Mouse (Mus musculus) ES-E14 (cell line): ENCODE data around the gene Creb3l2. TPM values are rescaled to one million over a fixed set of nuclear protein-coding genes. Genes with fewer than 3 reads are reported as not detected.

Experiments
- DNase-seq: peaks from one replicate; pipeline ENCODE4 v3.0.0-alpha.2; 2013; ENCODE audit warnings: low read depth, low spot score
- H3K27ac ChIP-seq: 2 replicates; pipeline ENCODE4 v1.5.1; 2012; ENCODE audit warnings: low read depth, mild to moderate bottlenecking, low read length, moderate library complexity, mixed read lengths; ENCODE audit not compliant: poor library complexity, insufficient read depth, severe bottlenecking
- H3K36me3 ChIP-seq: 2 replicates; pipeline ENCODE4 v1.6.1; 2012; ENCODE audit warnings: mild to moderate bottlenecking, low read length, moderate library complexity, mixed read lengths; ENCODE audit not compliant: control insufficient read depth, poor library complexity, insufficient read depth, severe bottlenecking
- H3K4me1 ChIP-seq, 2 experiments: fragments of 150-350 bp in 1 of 2; sonication (generic) in 1 of 2; 2 replicates each; pipeline ENCODE4 v1.6.1; 2012; ENCODE audit warnings: low read length in 2 of 2, mild to moderate bottlenecking in 1 of 2, mixed read lengths in 1 of 2; ENCODE audit not compliant: control insufficient read depth in 2 of 2, insufficient read depth in 2 of 2, poor library complexity in 1 of 2
- H3K4me3 ChIP-seq, 2 experiments: fragments of 150-350 bp in 1 of 2; sonication (generic) in 1 of 2; 2 replicates each; pipeline ENCODE4 v1.5.1; 2012; ENCODE audit warnings: low read length in 2 of 2, low read depth in 1 of 2, mild to moderate bottlenecking in 1 of 2, mixed read lengths in 1 of 2; ENCODE audit not compliant: insufficient read depth in 1 of 2, poor library complexity in 1 of 2, severe bottlenecking in 1 of 2
- H3K9ac ChIP-seq: 2 replicates; pipeline ENCODE4 v1.6.1; 2012; ENCODE audit warnings: low read depth, mild to moderate bottlenecking, low read length, mixed read lengths; ENCODE audit not compliant: poor library complexity, insufficient read depth, severe bottlenecking
- H3K9me3 ChIP-seq: fragments of 150-350 bp; sonication (generic); 2 replicates; pipeline ENCODE4 v1.6.1; 2012; ENCODE audit warnings: low read depth, mild to moderate bottlenecking, low read length; ENCODE audit not compliant: control insufficient read depth, insufficient read depth
- CHD2 ChIP-seq: IDR thresholded peaks from 2 replicates; pipeline ENCODE4 v1.6.1; 2014; ENCODE audit warnings: mild to moderate bottlenecking, low read depth, low read length, inconsistent platforms
- HCFC1 ChIP-seq: IDR thresholded peaks from 2 replicates; pipeline ENCODE4 v1.6.1; 2012; ENCODE audit warnings: low read length, inconsistent platforms, borderline replicate concordance; ENCODE audit not compliant: insufficient read depth
- MAFK ChIP-seq: IDR thresholded peaks from 2 replicates; pipeline ENCODE4 v1.6.1; 2014; ENCODE audit warnings: mild to moderate bottlenecking, low read depth, low read length, inconsistent platforms; ENCODE audit not compliant: insufficient read depth
- ZC3H11A ChIP-seq: IDR thresholded peaks from 2 replicates; pipeline ENCODE4 v1.6.1; 2012; ENCODE audit warnings: low read depth, mild to moderate bottlenecking, inconsistent platforms, low read length, borderline replicate concordance
- ZNF384 ChIP-seq: IDR thresholded peaks from 2 replicates; pipeline ENCODE4 v1.6.1; 2012; ENCODE audit warnings: low read depth, low read length, inconsistent platforms
- in situ Hi-C, 2 experiments: fragments of 600-800 bp; cut with MboI; formaldehyde crosslinking; loops; one replicate each; pipeline ENCODE4 v1.15.1; 2025; ENCODE audit warnings: low sequenced_read_pairs in 2 of 2, inconsistent platforms in 1 of 2; ENCODE audit not compliant: unreplicated experiment in 2 of 2
- total RNA-seq: library from RNA; depleted of rRNA; stranded (reverse); fragments of 300-350 nt; gene quantifications from 2 replicates; pipeline ENCODE4 v1.2.3, GENCODE M21; 2012

Gene Creb3l2
- total RNA-seq, 1 experiment, result 5.8 TPM

DNA sequence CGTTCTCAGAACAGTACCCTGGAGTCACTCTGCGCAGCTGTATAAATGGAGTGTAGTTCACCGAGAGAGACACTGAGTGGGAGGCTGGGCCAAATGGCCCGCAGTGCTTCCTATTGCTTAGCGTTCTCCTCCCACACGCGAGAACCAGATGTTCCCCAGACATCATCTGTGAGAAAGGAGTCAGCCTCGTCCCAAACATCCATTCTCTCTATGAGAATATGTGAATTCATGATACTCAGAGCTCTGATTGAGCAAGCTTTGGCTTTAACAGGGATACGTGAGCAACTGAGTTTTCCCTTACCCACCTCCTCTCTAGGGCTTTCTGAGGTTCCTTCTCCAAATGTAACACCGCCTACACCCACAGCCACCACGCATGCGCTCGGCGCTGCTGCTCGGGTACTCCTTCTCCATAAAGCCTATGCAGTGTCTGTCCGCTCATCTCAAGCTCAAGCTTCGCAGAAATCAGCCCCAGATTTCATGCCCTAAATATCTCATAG lies 22.5 kb downstream of the Creb3l2 start:
- no peak overlapping the region for H3K9ac ChIP-seq
- no peaks in the 10 kb centered on the region for H3K9me3 ChIP-seq
- in situ Hi-C loops, result no loop called here
- H3K4me1 ChIP-seq, result no peaks in the 10 kb centered on the region
- H3K36me3 ChIP-seq, result no peaks in the 10 kb centered on the region
- no peak overlapping the region for H3K4me3 ChIP-seq
- no peak overlapping the region for H3K27ac ChIP-seq
- DNase-seq, result no peak
- TF ChIP-seq ZC3H11A (no peak), HCFC1 (no peak), ZNF384 (no peak), MAFK (no peak), CHD2 (no peak)

DNA sequence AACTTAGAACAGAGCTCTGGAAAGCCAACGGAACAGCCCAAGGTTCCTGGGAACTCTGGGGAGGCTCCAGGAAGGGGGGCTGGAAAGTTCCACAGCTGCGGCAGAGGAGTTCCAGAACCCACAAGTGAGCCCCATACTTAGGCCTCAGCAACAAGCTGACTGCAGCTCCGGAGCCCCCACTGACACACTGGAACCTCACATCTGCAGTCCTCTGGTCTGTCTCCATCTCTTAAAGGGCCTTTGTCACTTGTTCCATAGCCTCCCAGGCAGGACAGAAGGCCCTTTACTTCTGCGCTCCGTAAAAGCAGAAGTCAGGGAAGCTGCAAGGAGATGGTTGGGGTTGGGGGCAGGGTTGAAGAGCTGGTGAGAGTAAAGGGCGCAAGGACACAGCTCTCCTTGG lies 23.0 kb downstream of the Creb3l2 start:
- Histone ChIP-seq H3K4me1 (no peaks in the 10 kb centered on the region), H3K4me3 (no peak overlapping the region), H3K36me3 (no peaks in the 10 kb centered on the region), H3K27ac (no peak overlapping the region), H3K9me3 (no peaks in the 10 kb centered on the region), H3K9ac (no peak overlapping the region)
- in situ Hi-C loops, result no loop called here
- no peak for DNase-seq
- TF ChIP-seq ZC3H11A, result no peak
- no peak for TF ChIP-seq HCFC1
- no peak for TF ChIP-seq ZNF384
- no peak for TF ChIP-seq MAFK
- TF ChIP-seq CHD2, result no peak

DNA sequence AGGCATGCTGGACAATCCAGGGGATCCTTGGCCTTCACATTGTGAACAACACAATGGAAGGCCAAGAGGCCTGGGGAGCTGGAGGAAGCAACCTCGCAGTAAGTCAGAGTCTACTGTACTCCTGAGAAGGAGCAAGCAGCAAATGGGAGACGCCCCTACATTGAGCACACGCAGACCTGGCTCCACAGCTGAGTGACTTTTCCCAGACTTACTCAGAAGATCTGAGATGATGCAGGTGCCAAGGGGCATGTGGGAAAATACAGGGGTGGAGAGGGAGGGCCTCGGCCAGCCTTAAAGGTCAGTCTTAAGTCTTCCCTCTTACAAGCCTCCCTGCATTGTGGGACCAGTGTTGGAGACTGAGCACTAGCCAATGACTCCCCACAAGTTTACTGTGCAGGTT lies 25.2 kb downstream of the Creb3l2 start:
- no peak for TF ChIP-seq ZNF384
- no peak for TF ChIP-seq HCFC1
- TF ChIP-seq CHD2, result no peak
- TF ChIP-seq MAFK, result no peak
- no peak for TF ChIP-seq ZC3H11A
- no peaks in the 10 kb centered on the region for H3K36me3 ChIP-seq
- DNase-seq, result no peak
- H3K4me1 ChIP-seq, result no peaks in the 10 kb centered on the region
- no peaks in the 10 kb centered on the region for H3K9me3 ChIP-seq
- H3K9ac ChIP-seq, result no peak overlapping the region
- in situ Hi-C loops, result no loop called here
- H3K4me3 ChIP-seq, result no peak overlapping the region
- no peak overlapping the region for H3K27ac ChIP-seq

DNA sequence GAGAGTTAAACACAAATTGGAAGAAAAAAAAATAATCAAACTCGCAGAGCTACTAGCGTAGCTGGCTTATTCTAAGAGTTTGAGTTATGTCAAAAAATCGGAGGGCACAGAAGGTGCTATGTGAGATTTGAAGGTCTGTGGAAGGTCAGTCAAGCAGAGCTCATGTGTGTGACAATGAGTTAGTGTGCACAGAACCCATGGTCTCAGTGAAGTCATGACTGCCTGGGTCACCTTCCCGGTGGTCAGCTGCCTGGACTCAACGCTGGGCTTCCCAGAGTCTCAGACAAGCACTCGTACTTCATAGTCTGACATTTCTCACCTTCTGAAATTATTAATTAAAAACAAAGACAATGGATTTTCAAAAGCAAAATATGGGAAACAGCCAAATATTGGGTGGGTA lies 26.4 kb downstream of the Creb3l2 start:
- Histone ChIP-seq H3K4me1 (no peaks in the 10 kb centered on the region), H3K9ac (no peak overlapping the region), H3K9me3 (no peaks in the 10 kb centered on the region), H3K36me3 (no peaks in the 10 kb centered on the region), H3K27ac (no peak overlapping the region), H3K4me3 (no peak overlapping the region)
- TF ChIP-seq HCFC1 (no peak), ZC3H11A (no peak), MAFK (no peak), ZNF384 (no peak), CHD2 (no peak)
- no peak for DNase-seq
- in situ Hi-C loops, result no loop called here

DNA sequence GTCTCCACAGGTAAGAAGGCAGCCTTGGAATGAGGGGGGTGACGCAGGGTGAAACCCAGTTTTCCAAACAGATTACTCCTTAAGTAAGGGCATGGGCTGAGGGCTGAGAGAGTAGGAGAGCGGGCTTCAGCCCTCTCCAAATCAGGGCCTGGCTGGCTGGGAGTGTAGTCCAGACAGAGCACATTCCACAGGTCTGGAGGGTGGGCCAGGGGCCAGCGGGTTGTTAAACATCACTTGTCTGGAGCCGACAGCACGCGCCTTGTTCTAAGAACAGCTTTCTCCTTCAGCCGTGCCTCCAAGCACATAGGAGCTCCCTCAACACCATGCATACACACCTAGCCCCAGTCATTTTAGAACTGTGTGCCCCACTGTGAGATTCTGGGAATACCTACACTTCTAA lies 26.9 kb downstream of the Creb3l2 start:
- no peak overlapping the region for H3K27ac ChIP-seq

More for the DNA sequence above, 26.9 kb downstream of the Creb3l2 start:
- Histone ChIP-seq H3K9me3 (no peaks in the 10 kb centered on the region), H3K4me1 (no peaks in the 10 kb centered on the region), H3K9ac (no peak overlapping the region), H3K4me3 (no peak overlapping the region), H3K36me3 (no peaks in the 10 kb centered on the region)
- no peak for DNase-seq
- in situ Hi-C loops, result no loop called here
- TF ChIP-seq CHD2, result no peak
- no peak for TF ChIP-seq MAFK
- TF ChIP-seq ZC3H11A, result no peak
- TF ChIP-seq HCFC1, result no peak
- TF ChIP-seq ZNF384, result no peak
